Mouse (Mus musculus) lung, postnatal 0 days (tissue): ENCODE data around the gene Gon4l. TPM values are rescaled to one million over a fixed set of nuclear protein-coding genes. Genes with fewer than 3 reads are reported as not detected.

ENCODE experiments used
- ATAC-seq: fragments of 200-750 bp; cut with Nextera tagmentation; 2 replicates; pipeline ENCODE4 v1.8.0; 2017; ENCODE audit warnings: moderate library complexity
- DNase-seq: peaks from one replicate; pipeline ENCODE4 v3.0.0-alpha.2; 2016; ENCODE audit warnings: low spot score
- H3K27ac ChIP-seq: fragments of 300-500 bp; sonication (generic); 2 replicates; pipeline ENCODE4 v1.5.1; 2014; ENCODE audit warnings: antibody characterized with exemption, mild to moderate bottlenecking, low read length, mixed read lengths
- H3K27me3 ChIP-seq: fragments of 300-500 bp; sonication (generic); replicated peaks from 2 replicates; pipeline ENCODE4 v1.6.1; 2014; ENCODE audit warnings: low read length, mixed read lengths; ENCODE audit not compliant: insufficient read depth
- H3K36me3 ChIP-seq: fragments of 300-500 bp; sonication (generic); 2 replicates; pipeline ENCODE4 v1.6.1; 2014; ENCODE audit warnings: low read length, mixed read lengths; ENCODE audit not compliant: insufficient read depth
- H3K4me1 ChIP-seq: fragments of 300-500 bp; sonication (generic); 2 replicates; pipeline ENCODE4 v1.6.1; 2014; ENCODE audit warnings: antibody characterized with exemption, low read depth, low read length, mixed read lengths; ENCODE audit not compliant: insufficient read depth
- H3K4me2 ChIP-seq: fragments of 300-500 bp; sonication (generic); replicated peaks from 2 replicates; pipeline ENCODE4 v1.6.1; 2014; ENCODE audit warnings: low read depth, mild to moderate bottlenecking, low read length, moderate library complexity, mixed read lengths
- H3K4me3 ChIP-seq: fragments of 300-500 bp; sonication (generic); 2 replicates; pipeline ENCODE4 v1.5.1; 2014; ENCODE audit warnings: low read depth, low read length
- H3K9ac ChIP-seq: fragments of 300-500 bp; sonication (generic); replicated peaks from 2 replicates; pipeline ENCODE4 v1.6.1; 2014; ENCODE audit warnings: low read depth, mild to moderate bottlenecking
- H3K9me3 ChIP-seq: fragments of 300-500 bp; sonication (generic); 2 replicates; pipeline ENCODE4 v1.6.1; 2016; ENCODE audit warnings: low read length, mixed read lengths
- CTCF ChIP-seq: IDR thresholded peaks from 2 replicates; pipeline ENCODE4 v1.5.1; 2016; ENCODE audit warnings: antibody characterized with exemption, mild to moderate bottlenecking
- EP300 ChIP-seq: IDR thresholded peaks from 2 replicates; pipeline ENCODE4 v1.6.1; 2016; ENCODE audit warnings: antibody characterized with exemption, mild to moderate bottlenecking, control low read depth
- WGBS: fragments of 180-500 bp; shearing (Covaris S2); extraction: QIAGEN DNeasy Blood & Tissue Kit; methylation state at CpG from one replicate; pipeline ENCODE4 v1.1.7; 2014; 5-methylcytosine and 5-hydroxymethylcytosine counted together
- polyA plus RNA-seq: library from polyadenylated mRNA; unstranded; fragments of >200 nt; fragmentation: Nextera tagmentation; extraction: Ambion mirVana; gene quantifications from 2 replicates; pipeline ENCODE4 v1.2.1, GENCODE M21; 2015

Gene Gon4l
- polyA plus RNA-seq, 1 experiment from 2014 or later: 4.6 TPM

DNA sequence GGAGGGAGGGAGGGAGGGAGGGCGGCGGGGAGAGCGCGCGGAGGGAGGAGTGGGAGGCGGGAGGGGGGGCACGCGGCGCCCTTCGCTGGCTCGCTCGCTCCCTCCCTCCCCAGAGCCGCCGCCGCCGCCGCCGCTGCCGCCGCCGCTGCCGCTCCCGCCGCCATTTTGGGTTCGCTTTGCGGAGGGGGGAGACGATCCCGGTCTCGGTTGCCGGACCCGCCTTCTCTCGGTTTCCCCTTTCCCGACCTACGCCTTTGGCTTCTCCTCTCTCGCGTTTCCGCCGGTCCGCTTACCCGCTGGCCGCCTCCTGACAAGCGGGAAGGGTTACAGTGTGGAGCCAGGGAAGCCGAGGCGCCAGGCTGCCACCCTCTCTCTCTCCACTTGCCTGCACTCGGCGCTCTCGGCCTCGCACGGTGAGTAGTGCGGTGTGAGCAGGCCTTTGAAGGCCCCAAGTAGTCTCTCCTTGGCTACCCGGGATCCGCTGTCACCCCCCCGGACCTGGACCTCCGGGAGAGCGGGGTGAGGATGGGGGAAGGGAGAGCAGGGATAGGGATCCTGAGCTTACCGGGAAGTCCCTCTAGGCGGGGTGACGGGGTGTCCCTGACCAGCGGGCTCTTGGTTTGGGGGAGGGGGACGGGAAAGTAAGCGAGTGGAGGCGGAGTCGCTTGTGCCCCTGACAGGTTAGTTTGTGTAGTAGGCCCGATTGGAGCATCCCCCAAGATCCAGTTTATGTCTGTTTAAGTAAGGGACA, 115.7 kb downstream of the Gon4l start, which contains the start of the genes Ash1l and Dap3:
Gene Ash1l, plus strand, starts transcription at position 47 of the 751 bp plus-strand sequence.
Gene Dap3, minus strand, starts transcription at position 606 of the 751 bp plus-strand sequence.
- TF ChIP-seq CTCF: peak; percentile 68
- TF ChIP-seq EP300: no peak
- Histone ChIP-seq H3K4me1 (0 out of 2 replicates have a peak, but pooled peaks cover 2% of the 10 kb centered on the region), H3K27ac (peak within 1 kb of the TSS; percentile 99), H3K9ac (peak within 1 kb of the TSS; percentile 98), H3K27me3 (no peaks in the 10 kb centered on the region), H3K9me3 (no peaks in the 10 kb centered on the region), H3K4me3 (peak within 1 kb of the TSS; percentile 92), H3K4me2 (peak within 1 kb of the TSS; percentile 72), H3K36me3 (no peaks in the 10 kb centered on the region)
- ATAC-seq: peak; percentile 76
- 1% methylated on average over 38 of the region's 64 CpGs for WGBS
- DNase-seq: peak; percentile 92

GRCm38 (mm10) chr3:88951327-88951800, 116.3 kb downstream of the Gon4l start:
- no peak for ATAC-seq
- H3K27ac ChIP-seq: peak overlapping the region; percentile 99
- peak overlapping the region; percentile 98 for H3K9ac ChIP-seq
- H3K36me3 ChIP-seq: no peaks in the 10 kb centered on the region
- DNase-seq: no peak
- peak overlapping the region; percentile 92 for H3K4me3 ChIP-seq
- TF ChIP-seq CTCF (no peak), EP300 (no peak)
- H3K27me3 ChIP-seq: no peaks in the 10 kb centered on the region
- peak overlapping the region; percentile 72 for H3K4me2 ChIP-seq
- H3K4me1 ChIP-seq: 0 out of 2 replicates have a peak, but pooled peaks cover 2% of the 10 kb centered on the region
- WGBS: under 1% methylated on average over 5 of the region's 5 CpGs
- no peaks in the 10 kb centered on the region for H3K9me3 ChIP-seq

DNA sequence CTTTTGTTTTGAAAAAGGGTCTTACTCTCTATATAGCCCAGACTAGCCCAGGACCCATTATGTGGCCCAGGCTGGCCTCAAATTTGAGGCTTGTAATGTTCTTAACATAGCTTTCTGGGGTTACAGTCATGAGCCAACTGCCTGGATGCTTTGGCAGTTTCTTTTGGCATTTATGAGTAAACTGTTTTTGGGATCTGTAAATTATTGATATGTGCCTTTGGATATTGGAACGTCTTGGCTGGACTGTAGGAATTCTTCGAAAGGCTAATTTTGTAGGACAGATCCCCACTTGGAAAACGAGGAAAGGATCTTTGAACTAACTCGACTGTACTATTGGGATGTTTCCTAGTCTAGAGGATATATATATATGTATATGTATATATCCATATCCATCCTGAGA, 118.2 kb downstream of the Gon4l start:
- H3K9me3 ChIP-seq: no peaks in the 10 kb centered on the region
- H3K36me3 ChIP-seq: no peaks in the 10 kb centered on the region
- 78% methylated on average over 4 of the region's 4 CpGs for WGBS
- no peak for TF ChIP-seq EP300
- H3K4me1 ChIP-seq: 0 out of 2 replicates have a peak, but pooled peaks cover 2% of the 10 kb centered on the region
- DNase-seq: no peak
- H3K27ac ChIP-seq: no peak overlapping the region
- no peak overlapping the region for H3K4me2 ChIP-seq
- no peaks in the 10 kb centered on the region for H3K27me3 ChIP-seq
- ATAC-seq: no peak
- H3K4me3 ChIP-seq: no peak overlapping the region
- no peak overlapping the region for H3K9ac ChIP-seq

- Histone ChIP-seq H3K4me1 (0 out of 2 replicates have a peak, but pooled peaks cover 2% of the 10 kb centered on the region), H3K27ac (no peak overlapping the region), H3K9me3 (no peaks in the 10 kb centered on the region), H3K9ac (no peak overlapping the region), H3K27me3 (no peaks in the 10 kb centered on the region), H3K36me3 (no peaks in the 10 kb centered on the region), H3K4me2 (no peak overlapping the region), H3K4me3 (no peak overlapping the region)
- TF ChIP-seq CTCF (no peak), EP300 (no peak)
- ATAC-seq (no peak), DNase-seq (no peak)
These were observed 118.7 kb downstream of the Gon4l start for GRCm38 (mm10) chr3:88953736-88954135.

Other genes with a start within 250 kb of the Gon4l start
- 170 and 229 TPM in 2 replicates for gene Arhgef2, start 229.3 kb upstream of the Gon4l start, polyA plus RNA-seq
- gene Rxfp4, start 182.1 kb upstream of the Gon4l start, polyA plus RNA-seq: 0.61 and 0.92 TPM in 2 replicates
- gene Khdc4, start 149.4 kb upstream of the Gon4l start, polyA plus RNA-seq: 42.3 and 49.4 TPM in 2 replicates
- 88.6 and 98.4 TPM in 2 replicates for gene Rit1, start 118.4 kb upstream of the Gon4l start, polyA plus RNA-seq
- 4.9 and 5.6 TPM in 2 replicates for gene Syt11, start 60.1 kb upstream of the Gon4l start, polyA plus RNA-seq
- gene Msto1, start 78.8 kb downstream of the Gon4l start, polyA plus RNA-seq: 23.2 and 24.6 TPM in 2 replicates
- 11.9 and 15.0 TPM in 2 replicates for gene Ash1l, start 115.4 kb downstream of the Gon4l start, polyA plus RNA-seq
- gene Dap3, start 116.0 kb downstream of the Gon4l start, polyA plus RNA-seq: 64.6 and 66.3 TPM in 2 replicates